Mouse (Mus musculus): ENCODE data around the gene Zfyve28.

The Zfyve28 gene

DNA sequence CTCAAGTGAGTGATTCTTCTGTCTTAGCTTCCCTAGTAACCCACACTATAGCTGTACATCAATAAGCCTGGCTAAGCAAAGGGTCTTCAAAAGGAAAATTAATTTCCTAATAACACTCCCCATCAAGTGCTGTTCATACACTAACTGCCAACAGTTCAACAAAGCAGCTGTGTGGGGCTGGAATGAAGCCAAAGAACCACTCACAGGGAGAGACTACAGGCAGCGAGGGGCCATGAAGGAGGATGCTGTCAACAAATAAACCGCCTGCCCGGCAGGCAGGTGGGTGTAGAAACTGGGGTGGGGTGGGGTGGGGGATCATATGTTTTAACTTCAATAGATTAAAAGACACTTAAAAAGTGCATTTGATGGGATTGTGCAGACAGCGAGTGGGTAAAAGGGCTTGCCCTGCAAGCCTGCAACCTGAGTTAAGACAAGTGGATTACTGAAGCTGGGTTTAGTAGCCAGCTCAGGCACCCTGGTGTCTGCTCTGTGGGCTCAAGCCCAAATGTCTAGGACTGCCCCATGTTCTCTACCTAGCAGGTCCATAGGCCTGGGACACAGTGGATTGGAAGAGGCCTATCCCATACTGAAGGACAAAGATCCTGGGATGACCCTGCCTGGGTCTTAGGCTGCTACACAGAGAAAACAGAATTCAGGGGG is 35.8 kb downstream of the Zfyve28 start:
- DNase-seq (ENCODE audit: low spot score in 2 of 2): no peak

DNA sequence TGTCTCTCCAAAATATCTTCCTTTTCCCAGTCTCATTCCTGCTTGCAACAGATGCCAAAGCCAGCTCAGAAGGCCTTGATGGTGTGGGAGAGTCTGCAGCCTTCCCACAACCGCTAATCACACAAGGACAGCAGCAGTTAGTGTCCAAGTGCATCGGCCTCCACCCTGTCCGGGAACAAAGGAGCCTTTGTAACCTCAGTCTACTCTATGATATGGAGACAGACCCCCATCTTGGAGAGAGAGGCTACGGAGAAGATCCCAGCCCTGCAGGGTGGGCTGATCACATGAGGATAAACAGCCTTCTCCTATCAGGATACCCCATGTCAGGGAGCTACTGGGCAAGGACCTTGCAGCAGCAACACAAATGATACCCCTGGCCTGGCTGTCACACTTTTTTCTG is 36.5 kb downstream of the Zfyve28 start:
- no peak for DNase-seq (ENCODE audit: low spot score in 2 of 2)

DNA sequence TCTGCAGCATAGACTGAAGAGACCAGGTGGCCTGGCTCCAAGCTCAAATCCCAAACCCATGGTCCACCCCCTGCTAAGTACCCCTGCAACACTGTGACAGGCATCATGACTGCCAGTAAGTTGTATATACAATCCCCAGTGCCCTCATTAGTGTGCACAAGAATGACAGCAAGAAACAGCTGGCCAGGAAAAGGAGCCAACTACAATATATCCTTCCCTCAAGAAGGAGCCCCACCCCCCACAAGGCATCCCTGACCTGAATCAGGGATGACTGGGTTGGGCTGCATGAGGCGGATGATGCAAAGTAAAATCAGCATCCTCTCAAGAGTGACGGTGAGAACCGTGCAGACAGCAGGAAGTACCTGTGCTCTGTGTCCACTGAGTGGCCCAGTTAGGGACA is 38.2 kb downstream of the Zfyve28 start:
- DNase-seq (ENCODE audit: low spot score in 2 of 2): no peak

DNA sequence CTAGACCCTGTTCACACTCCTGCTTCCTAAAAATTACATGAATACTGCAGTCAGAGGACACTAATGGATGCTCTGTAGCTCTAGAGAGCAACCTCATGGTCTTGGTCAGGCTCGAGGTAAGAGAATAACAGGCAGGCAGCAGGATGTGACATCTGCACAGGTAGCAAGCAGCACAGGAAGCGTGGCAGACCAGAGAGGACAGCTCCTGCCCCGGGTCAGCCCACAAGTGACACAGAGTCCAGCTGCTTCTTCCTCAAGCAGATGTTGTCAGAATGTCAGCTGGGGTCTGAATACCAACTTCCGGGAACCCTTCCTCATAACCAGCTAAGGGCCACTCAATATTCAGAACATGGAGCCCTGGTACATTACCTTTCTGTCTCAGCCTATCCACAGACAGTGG is 39.1 kb downstream of the Zfyve28 start:
- no peak for DNase-seq (ENCODE audit: low spot score in 2 of 2)

DNA sequence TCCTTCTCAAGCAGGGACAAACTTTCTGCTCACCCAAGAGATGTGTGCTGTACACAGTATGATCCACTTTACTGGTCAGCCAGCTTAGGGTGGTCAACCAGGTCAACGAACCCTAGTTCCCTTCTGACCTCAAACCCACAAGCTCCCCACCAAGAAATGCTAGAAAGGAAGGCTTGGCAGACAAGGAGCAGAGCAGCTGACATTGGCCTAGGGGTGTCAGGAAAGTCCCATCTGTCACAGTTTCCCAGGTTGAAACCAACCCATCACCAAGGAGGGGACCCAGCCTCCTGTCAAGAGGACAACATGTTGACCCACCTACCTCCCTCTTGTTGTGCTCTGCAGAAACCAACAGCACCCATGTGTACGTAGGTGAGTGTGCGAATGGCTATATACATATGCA is 41.8 kb downstream of the Zfyve28 start:
- no peak for DNase-seq (ENCODE audit: low spot score in 2 of 2)

DNA sequence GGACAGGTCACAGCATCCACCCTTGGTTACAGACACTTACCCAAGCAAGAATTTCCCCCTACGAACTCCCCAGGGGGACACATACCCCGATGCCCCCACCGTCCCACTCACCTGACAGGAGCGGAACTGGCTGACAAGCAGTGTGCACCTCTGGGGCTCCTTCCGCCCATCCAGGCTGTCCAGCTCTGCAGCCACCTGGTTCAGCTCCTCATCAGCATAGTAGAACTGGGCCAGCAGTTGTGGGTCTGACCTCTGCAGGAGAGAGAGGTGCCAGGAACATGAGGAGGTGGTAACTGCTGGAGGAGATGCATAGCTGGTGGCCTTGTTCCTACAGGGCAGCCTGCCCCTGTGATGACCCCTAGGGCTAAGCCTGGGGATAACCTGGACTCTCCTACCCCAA is 45.2 kb downstream of the Zfyve28 start:
- no peak for DNase-seq (ENCODE audit: low spot score in 2 of 2)

DNA sequence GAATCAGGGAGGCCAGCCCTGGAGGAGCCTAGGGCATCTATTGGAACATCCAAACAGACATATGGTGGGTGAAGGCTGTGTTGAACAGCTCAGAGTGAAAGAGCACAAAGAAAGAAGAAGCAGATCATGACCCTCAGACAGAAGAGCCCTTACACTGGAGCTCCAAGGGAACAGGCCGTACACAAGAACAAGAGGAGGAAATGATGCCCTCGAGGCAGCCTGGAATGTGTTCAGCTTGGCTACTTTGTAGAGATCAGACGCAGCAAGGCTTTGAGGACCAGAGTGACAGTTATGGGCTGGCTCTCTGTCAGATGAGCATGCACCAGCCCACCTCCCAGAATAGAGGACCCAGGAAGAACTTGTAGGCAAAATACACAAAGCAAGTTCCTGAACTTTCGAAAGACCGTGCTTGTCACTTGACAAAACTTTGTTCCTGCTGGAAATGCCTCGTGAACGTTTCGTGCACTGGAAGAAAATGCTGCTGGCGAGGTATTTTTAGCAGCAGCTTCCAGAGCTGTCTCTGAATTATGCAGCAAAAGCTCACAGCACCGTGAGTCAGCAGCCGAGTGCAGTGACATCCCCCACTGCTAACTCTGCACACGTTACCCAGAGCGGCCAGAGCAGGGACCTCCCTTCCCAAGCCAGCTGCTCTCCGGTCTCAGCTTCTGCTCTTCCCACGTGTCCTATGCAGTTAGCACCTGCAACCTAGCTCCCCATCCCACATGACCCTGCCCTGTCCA is 45.9 kb downstream of the Zfyve28 start:
- peak; percentile 58 to 73 for DNase-seq (ENCODE audit: low spot score in 2 of 2)

DNA sequence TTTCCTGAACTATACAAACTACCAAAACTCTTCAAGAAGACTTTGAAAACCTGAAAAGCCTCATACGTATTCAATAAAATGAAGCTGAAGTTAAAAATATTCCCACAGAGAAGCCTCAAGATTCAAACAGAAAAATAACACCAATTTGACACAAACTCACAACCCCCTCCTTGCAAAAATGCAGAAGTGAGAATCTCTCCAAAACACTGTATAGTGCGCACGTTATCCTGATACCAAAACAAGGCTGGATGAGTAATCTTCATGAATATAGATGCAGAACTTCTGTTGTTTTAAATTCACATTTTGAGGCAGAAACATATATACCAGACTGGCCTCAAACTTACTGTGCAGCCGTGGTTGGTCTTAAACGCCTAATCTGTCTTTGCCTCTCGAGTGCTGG is 49.8 kb downstream of the Zfyve28 start:
- no peak for DNase-seq (ENCODE audit: low spot score in 2 of 2)

DNA sequence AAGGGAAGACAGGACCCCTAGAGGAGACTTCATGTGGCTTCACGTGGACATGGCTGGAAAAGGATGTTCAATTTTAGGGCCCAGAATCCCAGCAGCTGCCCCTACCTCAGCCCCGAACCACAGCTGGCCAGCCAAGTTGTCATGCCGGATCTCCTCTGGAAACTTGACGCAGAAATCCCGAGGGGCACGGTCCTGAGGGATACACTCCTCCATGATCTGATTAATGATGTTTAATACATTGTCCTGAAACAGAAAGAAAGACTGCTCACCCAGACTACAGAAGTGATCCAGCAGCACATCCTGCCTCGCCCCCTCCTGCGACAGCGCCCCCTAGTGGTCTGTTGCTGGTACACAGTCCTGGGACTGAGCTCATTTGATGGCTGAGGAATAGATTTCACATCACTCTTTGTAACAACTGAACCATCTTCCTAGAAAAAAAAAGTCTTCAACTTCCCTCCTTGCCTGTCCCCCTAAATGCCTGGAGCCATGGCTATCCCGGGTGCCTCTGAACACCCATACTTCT is 52.3 kb downstream of the Zfyve28 start:
- no peak for DNase-seq (ENCODE audit: low spot score in 2 of 2)

DNA sequence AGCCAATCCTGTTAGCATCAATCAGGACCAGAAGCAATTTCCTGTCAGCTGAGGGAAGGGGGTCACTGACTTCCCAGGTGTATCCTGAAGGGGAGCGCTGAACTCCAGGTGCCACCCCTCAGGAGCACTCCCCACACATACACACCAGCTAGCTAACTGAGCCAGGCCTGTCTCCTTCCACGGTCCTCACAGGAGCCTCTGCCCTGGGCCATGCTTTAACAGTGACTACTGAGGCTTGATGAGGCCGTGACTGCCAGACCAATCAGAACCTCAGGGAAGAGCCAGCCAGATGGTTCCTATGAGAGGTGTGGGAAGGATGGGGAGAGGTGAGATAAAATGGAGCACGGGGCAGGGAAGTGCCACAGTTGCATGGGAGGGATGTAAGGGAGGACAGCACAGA is 53.2 kb downstream of the Zfyve28 start:
- DNase-seq (ENCODE audit: low spot score in 2 of 2): no peak

DNA sequence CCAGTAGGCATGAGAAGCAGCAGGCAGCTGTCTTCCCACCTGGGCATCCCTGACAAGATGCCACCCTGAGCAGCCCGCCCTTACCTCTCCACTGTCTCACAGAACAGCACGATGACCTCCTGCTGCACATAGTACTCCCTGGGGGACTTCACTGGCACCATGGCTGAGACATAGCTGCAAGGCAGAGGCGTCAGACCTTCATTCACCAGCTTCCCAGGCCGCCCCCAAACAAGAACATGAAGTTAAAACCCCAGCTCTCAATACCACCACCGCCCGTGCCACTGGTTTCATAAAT is 55.1 kb downstream of the Zfyve28 start:
- no peak for DNase-seq (ENCODE audit: low spot score in 2 of 2)

DNA sequence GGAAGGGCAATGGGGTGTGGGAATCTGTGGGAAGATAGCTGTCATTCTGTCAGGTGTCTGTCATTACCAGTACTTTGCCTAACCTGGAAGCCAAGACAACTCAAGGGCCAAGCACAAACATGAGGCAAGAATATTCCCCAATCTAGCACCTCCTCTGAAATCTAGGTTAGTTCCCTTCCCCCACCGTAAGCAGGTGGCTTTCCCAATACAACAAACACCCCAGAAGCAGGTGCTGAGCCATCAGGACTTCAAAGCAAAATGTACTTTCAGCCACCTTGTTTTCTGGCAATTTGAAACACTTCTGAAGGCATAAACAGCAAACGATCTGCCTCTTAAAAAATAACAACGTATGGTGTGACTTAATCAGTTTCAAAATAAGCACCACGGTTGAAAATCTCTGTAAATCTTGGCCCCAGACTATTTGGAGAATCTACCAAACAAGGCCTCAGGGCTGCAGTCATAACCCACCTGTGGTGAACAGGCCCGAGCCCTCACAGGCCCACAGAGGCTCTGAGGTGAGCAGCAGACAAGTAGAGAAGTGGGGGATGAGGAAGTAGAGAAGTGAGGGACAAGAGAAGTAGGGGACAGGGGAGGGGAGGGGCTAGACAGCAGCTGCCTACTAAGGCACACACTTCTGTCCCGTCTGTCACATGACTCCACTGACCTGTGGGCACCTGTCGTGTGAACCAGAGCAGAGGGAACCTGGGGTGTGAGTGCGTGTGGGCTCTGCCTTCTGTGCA is 55.6 kb downstream of the Zfyve28 start:
- DNase-seq (ENCODE audit: low spot score in 2 of 2): no peak

DNA sequence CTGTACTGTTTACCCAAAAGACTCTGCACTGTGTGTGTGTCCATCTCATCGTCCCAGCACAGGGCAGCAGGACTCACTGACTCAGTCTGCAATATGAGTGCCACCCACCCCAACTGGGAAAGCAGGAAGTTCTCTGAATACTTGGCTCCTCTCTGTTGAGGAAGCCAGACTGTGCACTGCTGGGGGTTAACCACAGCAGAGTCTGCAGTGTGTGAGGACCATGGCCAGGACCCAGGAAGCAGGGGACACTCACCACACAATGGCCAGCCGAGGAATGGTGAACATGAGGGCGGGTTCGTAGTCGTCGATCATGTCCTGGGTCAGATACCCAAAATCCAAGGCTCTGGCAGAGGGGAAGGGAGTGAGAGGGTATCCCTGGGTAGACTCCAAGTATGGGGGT is 56.3 kb downstream of the Zfyve28 start:
- no peak for DNase-seq (ENCODE audit: low spot score in 2 of 2)

DNA sequence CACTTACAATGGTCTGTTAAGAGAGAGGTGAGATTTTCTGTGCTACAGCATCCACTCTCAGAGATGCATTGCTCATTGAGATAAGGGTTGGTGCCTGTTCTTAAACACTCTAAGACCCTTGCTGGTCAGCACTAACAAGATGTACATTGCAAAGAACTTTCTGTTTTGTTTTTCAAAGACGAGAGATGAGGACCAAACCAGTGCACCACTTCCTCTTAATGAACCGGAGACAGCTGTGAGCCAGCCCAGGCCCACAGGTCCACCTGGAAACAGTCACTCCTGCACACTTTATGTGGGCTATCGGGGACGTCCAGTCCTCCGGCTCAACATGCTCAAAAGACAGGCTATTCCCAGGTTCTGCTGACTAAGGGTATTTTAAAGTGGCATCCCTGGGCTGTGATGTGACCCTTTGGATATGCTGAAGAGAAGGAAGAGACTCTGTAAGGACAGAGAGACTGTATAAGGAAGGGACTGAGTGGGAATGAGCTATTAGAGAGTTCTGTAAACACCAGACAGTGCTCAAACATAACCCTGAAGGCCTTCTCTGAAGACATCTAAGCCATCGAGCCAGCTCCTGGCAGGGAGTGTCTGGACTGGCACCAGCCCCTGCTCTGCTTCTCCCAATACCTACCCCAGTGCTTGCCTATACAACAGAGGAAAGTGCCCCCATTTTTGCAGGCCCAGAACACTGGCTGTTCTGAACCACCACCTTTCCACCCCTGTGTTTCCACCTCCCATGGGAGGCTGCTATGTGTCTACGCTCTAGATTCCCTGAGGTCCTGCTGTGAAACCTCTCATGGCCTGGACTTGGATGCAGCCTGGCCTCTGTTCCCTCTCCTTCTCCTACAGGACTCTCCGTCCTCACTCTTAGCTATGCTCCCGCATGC is 57.4 kb downstream of the Zfyve28 start:
- no peak for DNase-seq (ENCODE audit: low spot score in 2 of 2)

DNA sequence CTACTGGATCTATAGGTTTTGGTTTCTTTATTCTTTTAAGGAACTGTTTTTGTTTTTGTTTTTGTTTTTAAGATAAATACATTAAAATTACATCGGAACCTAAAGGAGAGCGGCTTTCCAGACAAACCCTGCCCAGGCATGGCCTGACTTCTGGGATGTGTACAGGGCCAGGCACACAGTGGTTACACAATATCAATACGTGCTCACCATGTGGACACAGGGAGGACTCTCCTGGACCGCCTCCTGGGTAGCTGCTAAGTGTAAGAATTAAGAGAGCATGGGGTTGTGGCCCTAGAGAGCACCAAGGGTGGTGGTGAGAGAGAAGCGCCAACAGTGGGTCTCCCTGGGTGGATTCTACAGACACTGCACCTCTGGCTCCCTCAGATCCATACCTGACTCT is 58.7 kb downstream of the Zfyve28 start:
- no peak for DNase-seq (ENCODE audit: low spot score in 2 of 2)

DNA sequence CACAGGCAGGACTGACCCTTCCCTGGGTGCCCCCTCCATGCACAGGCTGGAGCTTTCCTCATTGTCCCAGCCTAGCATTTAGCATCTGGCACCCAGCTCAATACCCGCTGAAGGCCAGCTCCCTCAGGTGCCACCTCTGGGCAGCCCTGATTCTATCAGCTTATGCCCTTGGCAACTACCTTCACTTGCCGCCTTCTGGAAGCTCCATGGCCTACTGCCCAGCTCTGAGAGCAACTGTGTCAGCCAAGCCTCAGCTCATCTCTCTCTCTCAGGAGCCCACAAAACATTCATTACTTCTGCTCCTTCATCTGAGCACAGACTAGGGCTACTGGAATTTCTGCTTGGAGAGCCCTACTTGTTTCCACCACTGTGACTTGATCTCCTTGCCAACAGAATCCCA is 62.7 kb downstream of the Zfyve28 start:
- DNase-seq (ENCODE audit: low spot score in 2 of 2): no peak

DNA sequence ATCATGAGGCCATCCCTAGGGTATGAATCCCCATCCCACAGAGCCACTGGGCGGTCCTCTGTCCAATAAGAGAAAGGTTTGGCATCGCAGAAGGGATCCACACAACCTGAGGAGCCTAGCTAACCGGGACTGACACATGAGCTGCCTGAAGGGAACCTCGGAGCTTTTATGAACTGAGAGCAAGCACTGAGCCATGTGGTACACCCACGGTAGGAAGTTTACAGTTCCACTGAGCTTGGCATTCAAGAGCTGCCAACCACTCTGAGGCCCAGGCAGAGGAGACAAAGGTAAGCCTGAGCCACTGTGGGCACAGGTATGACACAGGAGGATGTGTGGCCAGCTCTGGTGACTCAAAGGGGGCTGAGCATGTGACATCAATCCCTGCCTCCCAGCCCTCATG is 63.7 kb downstream of the Zfyve28 start:
- no peak for DNase-seq (ENCODE audit: low spot score in 2 of 2)

DNA sequence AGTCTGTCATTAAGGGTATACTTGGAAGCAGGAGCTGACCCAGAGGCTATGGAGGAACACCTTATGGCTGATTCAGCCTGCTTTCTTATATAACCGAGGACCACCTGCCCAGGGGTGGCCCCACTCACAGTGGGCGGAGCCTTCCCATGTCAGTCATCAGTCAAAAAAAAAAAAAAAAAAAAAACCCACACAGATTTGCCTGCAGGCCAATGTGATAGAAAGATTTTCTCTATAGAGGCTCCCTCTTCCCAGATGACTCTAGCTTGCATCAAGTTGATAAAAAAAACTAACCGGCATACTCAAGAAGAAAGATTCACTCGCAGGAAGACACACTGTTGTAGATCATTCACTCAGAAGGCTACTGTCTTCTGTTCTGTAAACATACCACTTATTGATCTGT is 68.2 kb downstream of the Zfyve28 start:
- DNase-seq (ENCODE audit: low spot score in 2 of 2): no peak

DNA sequence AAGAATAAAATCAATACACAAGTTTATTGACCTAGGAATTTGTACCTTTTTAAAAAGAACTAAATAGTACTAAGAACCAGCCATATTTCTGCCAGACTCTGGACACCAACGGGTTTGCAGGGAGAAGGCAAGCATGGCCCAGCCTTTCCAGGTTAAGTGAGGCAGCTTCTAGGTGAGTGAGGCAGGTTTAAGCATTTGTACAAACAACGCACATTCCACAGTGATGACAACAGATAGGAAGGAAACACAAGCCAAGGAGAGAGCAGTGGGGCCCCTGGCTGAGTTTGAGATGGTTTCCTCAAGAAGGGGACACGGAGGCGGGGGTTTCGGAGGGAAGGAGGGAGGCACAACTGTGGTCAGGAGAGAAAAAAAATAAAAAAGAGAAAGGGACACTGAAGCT is 69.6 kb downstream of the Zfyve28 start:
- no peak for DNase-seq (ENCODE audit: low spot score in 2 of 2)

DNA sequence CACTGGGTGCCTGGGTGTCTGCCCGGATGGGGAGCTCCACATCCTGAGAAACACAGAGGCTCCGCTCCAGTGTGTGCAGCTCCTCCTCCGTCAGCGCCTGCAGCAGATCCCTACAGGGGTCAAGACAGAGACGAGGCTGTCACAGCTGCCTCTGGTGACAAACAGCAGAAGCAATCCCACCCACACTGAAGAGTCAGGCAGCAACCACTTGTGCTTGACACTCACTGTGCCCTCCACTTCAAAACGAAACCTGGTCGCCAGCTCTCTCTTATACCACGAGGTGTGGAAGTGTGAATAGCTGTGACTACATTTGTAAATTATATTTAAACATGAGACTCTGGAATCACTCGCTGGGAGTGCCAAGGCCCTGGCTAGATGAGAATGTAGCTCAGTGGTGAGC is 70.5 kb downstream of the Zfyve28 start:
- no peak for DNase-seq (ENCODE audit: low spot score in 2 of 2)

DNA sequence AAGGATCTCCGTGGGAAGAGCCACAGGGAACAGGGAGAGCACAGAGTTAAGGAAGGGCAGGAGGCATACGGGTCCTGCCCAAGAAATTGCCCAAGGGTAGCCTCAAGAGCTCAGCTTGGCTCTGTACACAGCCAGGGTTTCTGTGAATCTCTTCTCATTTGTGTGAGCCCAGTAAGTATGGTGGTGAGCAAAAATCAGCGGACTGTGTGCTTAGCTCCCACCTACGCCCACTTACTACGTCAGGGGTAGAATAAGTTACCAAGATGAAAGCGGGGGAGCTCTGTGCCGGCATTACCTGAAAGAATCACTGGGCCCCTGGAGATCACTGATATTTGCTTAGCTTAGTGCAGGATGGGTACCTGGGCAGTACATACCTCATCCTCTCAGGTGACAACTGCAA is 72.2 kb downstream of the Zfyve28 start:
- DNase-seq (ENCODE audit: low spot score in 2 of 2): no peak

DNA sequence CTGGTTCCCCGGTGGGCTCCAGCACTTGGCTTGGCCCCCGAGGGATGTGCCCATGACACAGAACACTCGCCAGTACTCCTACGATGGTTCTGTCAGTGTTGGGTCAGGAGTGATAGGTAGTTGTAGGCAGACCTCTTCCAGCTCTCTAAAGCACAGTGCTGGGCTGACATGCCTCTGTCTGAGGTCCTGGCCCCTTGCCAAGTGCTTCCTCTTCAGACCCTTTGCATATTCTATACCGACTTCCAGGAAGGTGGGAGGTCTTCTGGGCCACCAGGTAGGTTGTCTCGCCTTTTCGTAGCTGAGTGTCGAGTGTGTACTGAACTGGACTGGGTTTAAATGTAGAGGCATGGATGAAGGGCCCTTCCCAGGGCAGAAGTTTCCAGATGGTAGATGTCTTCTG is 74.6 kb downstream of the Zfyve28 start:
- no peak for DNase-seq (ENCODE audit: low spot score in 2 of 2)

Data from frontal cortex, postnatal 14 days (tissue).